Mouse (Mus musculus): Measurements from ENCODE around the gene Gm45837. TPM values are rescaled to one million over a fixed set of nuclear protein-coding genes. Genes with fewer than 3 reads are reported as not detected.

Gene Gm45837
- polyA plus RNA-seq, 1 experiment from 2014 or later: not detected

- WGBS: 6% methylated on average over 27 of the region's 27 CpGs
- H3K4me1 ChIP-seq (ENCODE audit: control insufficient read depth, insufficient read depth, low read length): peaks cover 31% of the 10 kb centered on the region
Measured at GRCm38 (mm10) chr7:101419013-101419770, 8.5 kb downstream of the Gm45837 start.

GRCm38 (mm10) chr7:101421529-101421928, 10.8 kb downstream of the Gm45837 start, which contains the start of gene Pde2a:
Gene Pde2a (plus strand): TSS chr7:101421691.
- peak within 1 kb of the TSS; percentile 30 for H3K4me3 ChIP-seq (replicated peaks; ENCODE audit: low read depth, low read length)
- peak; percentile 77 for ATAC-seq (ENCODE audit: low FRiP score, low TSS enrichment)
- peaks cover 18% of the 10 kb centered on the region for H3K4me1 ChIP-seq (ENCODE audit: control insufficient read depth, insufficient read depth, low read length)
- peak within 1 kb of the TSS; percentile 59 for H3K9ac ChIP-seq (replicated peaks; ENCODE audit: low read length)
- H3K27ac ChIP-seq (replicated peaks; ENCODE audit: low read depth, low read length): peak within 1 kb of the TSS; percentile 46; the same call in 1 of the 2 replicates
- WGBS: 5% methylated on average over 6 of the region's 6 CpGs
- peaks cover 12% of the 10 kb centered on the region; the same call in 1 of the 2 replicates for H3K27me3 ChIP-seq (ENCODE audit: control insufficient read depth, insufficient read depth, low read length)
- peak within 1 kb of the TSS; percentile 55 for H3K4me2 ChIP-seq (ENCODE audit: low read length)
- H3K36me3 ChIP-seq (ENCODE audit: control insufficient read depth, insufficient read depth, low read length): no peaks in the 10 kb centered on the region
- no peaks in the 10 kb centered on the region for H3K9me3 ChIP-seq (ENCODE audit: control insufficient read depth, low read length)
- DNase-seq: peak; percentile 80

More at GRCm38 (mm10) chr7:101419013-101419770, 8.5 kb downstream of the Gm45837 start:
- Histone ChIP-seq H3K27me3 (ENCODE audit: control insufficient read depth, insufficient read depth, low read length) (peaks cover 12% of the 10 kb centered on the region; the same call in 1 of the 2 replicates), H3K4me2 (ENCODE audit: low read length) (peak overlapping the region; percentile 28; the same call in 1 of the 2 replicates), H3K4me3 (replicated peaks; ENCODE audit: low read depth, low read length) (no peak overlapping the region), H3K27ac (replicated peaks; ENCODE audit: low read depth, low read length) (no peak overlapping the region), H3K36me3 (ENCODE audit: control insufficient read depth, insufficient read depth, low read length) (no peaks in the 10 kb centered on the region), H3K9ac (replicated peaks; ENCODE audit: low read length) (no peak overlapping the region), H3K9me3 (ENCODE audit: control insufficient read depth, low read length) (no peaks in the 10 kb centered on the region)
- DNase-seq (peak; percentile 37), ATAC-seq (ENCODE audit: low FRiP score, low TSS enrichment) (no peak)

GRCm38 (mm10) chr7:101422069-101422468, 11.4 kb downstream of the Gm45837 start:
- ATAC-seq (ENCODE audit: low FRiP score, low TSS enrichment): no peak
- H3K27ac ChIP-seq (replicated peaks; ENCODE audit: low read depth, low read length): 0 out of 2 replicates have a peak overlapping the region, but pooled peaks have one; percentile 46
- H3K9ac ChIP-seq (replicated peaks; ENCODE audit: low read length): peak overlapping the region; percentile 59
- WGBS: 11% methylated on average over 3 of the region's 3 CpGs
- H3K4me2 ChIP-seq (ENCODE audit: low read length): peak overlapping the region; percentile 55
- peak; percentile 32 for DNase-seq
- H3K27me3 ChIP-seq (ENCODE audit: control insufficient read depth, insufficient read depth, low read length): peaks cover 12% of the 10 kb centered on the region; the same call in 1 of the 2 replicates
- H3K4me1 ChIP-seq (ENCODE audit: control insufficient read depth, insufficient read depth, low read length): peaks cover 20% of the 10 kb centered on the region
- H3K9me3 ChIP-seq (ENCODE audit: control insufficient read depth, low read length): no peaks in the 10 kb centered on the region
- peak overlapping the region; percentile 30 for H3K4me3 ChIP-seq (replicated peaks; ENCODE audit: low read depth, low read length)
- no peaks in the 10 kb centered on the region for H3K36me3 ChIP-seq (ENCODE audit: control insufficient read depth, insufficient read depth, low read length)

- Histone ChIP-seq H3K9ac (replicated peaks; ENCODE audit: low read length) (no peak overlapping the region), H3K4me2 (ENCODE audit: low read length) (no peak overlapping the region), H3K36me3 (ENCODE audit: control insufficient read depth, insufficient read depth, low read length) (no peaks in the 10 kb centered on the region), H3K9me3 (ENCODE audit: control insufficient read depth, low read length) (no peaks in the 10 kb centered on the region), H3K4me1 (ENCODE audit: control insufficient read depth, insufficient read depth, low read length) (peaks cover 26% of the 10 kb centered on the region), H3K4me3 (replicated peaks; ENCODE audit: low read depth, low read length) (no peak overlapping the region), H3K27me3 (ENCODE audit: control insufficient read depth, insufficient read depth, low read length) (peaks cover 9% of the 10 kb centered on the region; the same call in 1 of the 2 replicates), H3K27ac (replicated peaks; ENCODE audit: low read depth, low read length) (no peak overlapping the region)
- WGBS: 84% methylated on average over 8 of the region's 8 CpGs
- DNase-seq (no peak), ATAC-seq (ENCODE audit: low FRiP score, low TSS enrichment) (no peak)
Measured at GRCm38 (mm10) chr7:101422646-101423045, 12.0 kb downstream of the Gm45837 start.

GRCm38 (mm10) chr7:101423970-101424369, 13.3 kb downstream of the Gm45837 start:
- H3K27ac ChIP-seq (replicated peaks; ENCODE audit: low read depth, low read length): no peak overlapping the region
- WGBS: 69% methylated on average over 6 of the region's 6 CpGs
- no peak overlapping the region for H3K4me3 ChIP-seq (replicated peaks; ENCODE audit: low read depth, low read length)
- H3K4me1 ChIP-seq (ENCODE audit: control insufficient read depth, insufficient read depth, low read length): peaks cover 28% of the 10 kb centered on the region
- no peaks in the 10 kb centered on the region for H3K9me3 ChIP-seq (ENCODE audit: control insufficient read depth, low read length)
- no peak for ATAC-seq (ENCODE audit: low FRiP score, low TSS enrichment)
- H3K27me3 ChIP-seq (ENCODE audit: control insufficient read depth, insufficient read depth, low read length): peaks cover 7% of the 10 kb centered on the region; the same call in 1 of the 2 replicates
- no peaks in the 10 kb centered on the region for H3K36me3 ChIP-seq (ENCODE audit: control insufficient read depth, insufficient read depth, low read length)
- H3K9ac ChIP-seq (replicated peaks; ENCODE audit: low read length): no peak overlapping the region
- DNase-seq: peak; percentile 46
- H3K4me2 ChIP-seq (ENCODE audit: low read length): no peak overlapping the region

- Histone ChIP-seq H3K9me3 (ENCODE audit: control insufficient read depth, low read length) (no peaks in the 10 kb centered on the region), H3K27ac (replicated peaks; ENCODE audit: low read depth, low read length) (no peak overlapping the region), H3K4me2 (ENCODE audit: low read length) (no peak overlapping the region), H3K9ac (replicated peaks; ENCODE audit: low read length) (no peak overlapping the region), H3K27me3 (ENCODE audit: control insufficient read depth, insufficient read depth, low read length) (no peaks in the 10 kb centered on the region), H3K4me1 (ENCODE audit: control insufficient read depth, insufficient read depth, low read length) (peaks cover 17% of the 10 kb centered on the region), H3K36me3 (ENCODE audit: control insufficient read depth, insufficient read depth, low read length) (no peaks in the 10 kb centered on the region), H3K4me3 (replicated peaks; ENCODE audit: low read depth, low read length) (no peak overlapping the region)
- DNase-seq (peak; percentile 58), ATAC-seq (ENCODE audit: low FRiP score, low TSS enrichment) (no peak)
- 76% methylated on average over 8 of the region's 8 CpGs for WGBS
Measured at GRCm38 (mm10) chr7:101426692-101427091, 16.0 kb downstream of the Gm45837 start.

- Histone ChIP-seq H3K36me3 (ENCODE audit: control insufficient read depth, insufficient read depth, low read length) (no peaks in the 10 kb centered on the region), H3K27ac (replicated peaks; ENCODE audit: low read depth, low read length) (peak overlapping the region; percentile 32; the same call in 1 of the 2 replicates), H3K4me1 (ENCODE audit: control insufficient read depth, insufficient read depth, low read length) (peaks cover 11% of the 10 kb centered on the region), H3K9me3 (ENCODE audit: control insufficient read depth, low read length) (no peaks in the 10 kb centered on the region), H3K27me3 (ENCODE audit: control insufficient read depth, insufficient read depth, low read length) (no peaks in the 10 kb centered on the region), H3K4me2 (ENCODE audit: low read length) (no peak overlapping the region), H3K4me3 (replicated peaks; ENCODE audit: low read depth, low read length) (no peak overlapping the region), H3K9ac (replicated peaks; ENCODE audit: low read length) (no peak overlapping the region)
- no peak for ATAC-seq (ENCODE audit: low FRiP score, low TSS enrichment)
- 13% methylated on average over 2 of the region's 2 CpGs for whole genome bisulfite sequencing
- peak; percentile 34 for DNase-seq
Measured at GRCm38 (mm10) chr7:101427736-101428135, 17.1 kb downstream of the Gm45837 start.

- no peak overlapping the region for H3K4me3 ChIP-seq (replicated peaks; ENCODE audit: low read depth, low read length)
Measured at GRCm38 (mm10) chr7:101435038-101435437, 24.4 kb downstream of the Gm45837 start.

More at GRCm38 (mm10) chr7:101435038-101435437, 24.4 kb downstream of the Gm45837 start:
- Histone ChIP-seq H3K9ac (replicated peaks; ENCODE audit: low read length) (no peak overlapping the region), H3K9me3 (ENCODE audit: control insufficient read depth, low read length) (no peaks in the 10 kb centered on the region), H3K36me3 (ENCODE audit: control insufficient read depth, insufficient read depth, low read length) (no peaks in the 10 kb centered on the region), H3K4me1 (ENCODE audit: control insufficient read depth, insufficient read depth, low read length) (no peaks in the 10 kb centered on the region), H3K4me2 (ENCODE audit: low read length) (no peak overlapping the region), H3K27me3 (ENCODE audit: control insufficient read depth, insufficient read depth, low read length) (no peaks in the 10 kb centered on the region), H3K27ac (replicated peaks; ENCODE audit: low read depth, low read length) (no peak overlapping the region)
- DNase-seq (no peak), ATAC-seq (ENCODE audit: low FRiP score, low TSS enrichment) (no peak)
- WGBS: 59% methylated on average over 6 of the region's 6 CpGs
